Mouse (Mus musculus) hindbrain, embryonic 11.5 days (tissue): ENCODE measurements around the gene Pigk. TPM values are rescaled to one million over a fixed set of nuclear protein-coding genes. Genes with fewer than 3 reads are reported as not detected.

Experiments
- ATAC-seq: fragments of 200-750 bp; cut with Nextera tagmentation; 2 replicates; pipeline ENCODE4 v1.8.0; 2017; ENCODE audit warnings: mild to moderate bottlenecking, moderate TSS enrichment, moderate library complexity; ENCODE audit not compliant: low FRiP score
- DNase-seq: peaks from one replicate; pipeline ENCODE4 v3.0.0-alpha.2; 2015; ENCODE audit warnings: low spot score
- H3K27ac ChIP-seq: fragments of 300-500 bp; sonication (generic); 2 replicates; pipeline ENCODE4 v1.5.1; 2014; ENCODE audit warnings: mild to moderate bottlenecking, low read depth, low read length
- H3K27me3 ChIP-seq: fragments of 300-500 bp; sonication (generic); 2 replicates; pipeline ENCODE4 v1.6.1; 2014; ENCODE audit warnings: mild to moderate bottlenecking, low read length, moderate library complexity, mixed read lengths; ENCODE audit not compliant: control insufficient read depth, insufficient read depth
- H3K36me3 ChIP-seq: fragments of 300-500 bp; sonication (generic); 2 replicates; pipeline ENCODE4 v1.6.1; 2014; ENCODE audit warnings: mild to moderate bottlenecking, low read length, moderate library complexity, mixed read lengths; ENCODE audit not compliant: control insufficient read depth, insufficient read depth
- H3K4me1 ChIP-seq: fragments of 300-500 bp; sonication (generic); replicated peaks from 2 replicates; pipeline ENCODE4 v1.6.1; 2014; ENCODE audit warnings: low read length, mixed read lengths; ENCODE audit not compliant: control insufficient read depth, insufficient read depth
- H3K4me2 ChIP-seq: fragments of 300-500 bp; sonication (generic); replicated peaks from 2 replicates; pipeline ENCODE4 v1.6.1; 2014; ENCODE audit warnings: mild to moderate bottlenecking, low read depth, low read length
- H3K4me3 ChIP-seq: fragments of 300-500 bp; sonication (generic); 2 replicates; pipeline ENCODE4 v1.5.1; 2014; ENCODE audit warnings: low read depth, low read length
- H3K9ac ChIP-seq: fragments of 300-500 bp; sonication (generic); 2 replicates; pipeline ENCODE4 v1.6.1; 2014; ENCODE audit warnings: low read depth, low read length
- H3K9me3 ChIP-seq: fragments of 300-500 bp; sonication (generic); 2 replicates; pipeline ENCODE4 v1.6.1; 2016; ENCODE audit warnings: low read length; ENCODE audit not compliant: control insufficient read depth
- WGBS: fragments of 180-500 bp; shearing (Covaris S2); extraction: QIAGEN DNeasy Blood & Tissue Kit; methylation state at CpG from one replicate; pipeline ENCODE4 v1.1.7; 2014; 5-methylcytosine and 5-hydroxymethylcytosine counted together
- polyA plus RNA-seq: library from polyadenylated mRNA; unstranded; fragments of >200 nt; fragmentation: Nextera tagmentation; extraction: Ambion mirVana; gene quantifications from 2 replicates; pipeline ENCODE4 v1.2.1, GENCODE M21; 2014

Gene Pigk
- polyA plus RNA-seq, 1 experiment from 2014 or later: 58.3 TPM

DNA sequence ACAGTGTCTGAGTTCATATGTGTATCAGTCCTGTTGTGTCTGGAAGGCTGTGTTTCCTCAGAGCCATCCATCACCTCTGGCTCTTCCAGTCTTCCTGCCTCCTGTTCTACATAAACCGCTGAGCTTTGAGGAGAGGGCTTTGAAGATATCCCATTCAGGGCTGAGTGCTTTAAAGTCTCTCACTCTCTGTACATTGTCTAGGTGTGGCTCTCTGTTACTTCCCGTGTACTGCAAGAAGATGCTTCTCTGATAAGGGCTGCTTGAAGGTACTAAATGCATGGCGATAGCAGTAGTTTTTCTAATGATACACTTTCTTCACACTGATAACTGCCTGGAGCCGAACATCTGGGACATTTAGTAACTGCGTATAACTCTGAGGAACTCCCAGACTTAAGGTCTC is 242.1 kb downstream of the Pigk start:
- Histone ChIP-seq H3K4me3 (no peak overlapping the region), H3K27me3 (no peaks in the 10 kb centered on the region), H3K27ac (no peak overlapping the region), H3K4me1 (no peaks in the 10 kb centered on the region), H3K9ac (no peak overlapping the region), H3K9me3 (no peaks in the 10 kb centered on the region), H3K36me3 (no peaks in the 10 kb centered on the region), H3K4me2 (no peak overlapping the region)
- no peak for ATAC-seq
- WGBS: 83% methylated on average over 5 of the region's 5 CpGs
- DNase-seq: no peak

DNA sequence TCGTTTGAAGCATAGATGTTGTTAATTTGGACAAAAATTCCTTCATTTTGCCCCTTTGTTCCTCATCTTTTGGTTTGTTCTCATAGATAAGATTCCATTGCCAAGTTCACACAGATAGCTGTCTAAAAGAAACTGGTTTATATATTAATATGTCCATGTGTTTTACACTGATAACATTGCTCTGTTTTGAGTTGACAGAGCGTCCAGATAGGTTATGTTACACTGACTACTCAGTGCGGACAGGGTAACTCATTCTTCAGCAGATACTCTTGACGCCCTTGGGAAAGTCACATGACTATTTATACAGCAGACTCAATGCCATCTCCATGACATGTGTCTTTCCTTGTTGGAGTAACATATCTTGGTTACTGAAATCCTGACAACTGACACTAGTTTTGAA is 242.9 kb downstream of the Pigk start:
- Histone ChIP-seq H3K4me2 (no peak overlapping the region), H3K27me3 (no peaks in the 10 kb centered on the region), H3K9ac (no peak overlapping the region), H3K27ac (no peak overlapping the region), H3K9me3 (no peaks in the 10 kb centered on the region), H3K4me3 (no peak overlapping the region), H3K36me3 (no peaks in the 10 kb centered on the region), H3K4me1 (no peaks in the 10 kb centered on the region)
- ATAC-seq (no peak), DNase-seq (no peak)
- WGBS: 85% methylated on average over 4 of the region's 4 CpGs

DNA sequence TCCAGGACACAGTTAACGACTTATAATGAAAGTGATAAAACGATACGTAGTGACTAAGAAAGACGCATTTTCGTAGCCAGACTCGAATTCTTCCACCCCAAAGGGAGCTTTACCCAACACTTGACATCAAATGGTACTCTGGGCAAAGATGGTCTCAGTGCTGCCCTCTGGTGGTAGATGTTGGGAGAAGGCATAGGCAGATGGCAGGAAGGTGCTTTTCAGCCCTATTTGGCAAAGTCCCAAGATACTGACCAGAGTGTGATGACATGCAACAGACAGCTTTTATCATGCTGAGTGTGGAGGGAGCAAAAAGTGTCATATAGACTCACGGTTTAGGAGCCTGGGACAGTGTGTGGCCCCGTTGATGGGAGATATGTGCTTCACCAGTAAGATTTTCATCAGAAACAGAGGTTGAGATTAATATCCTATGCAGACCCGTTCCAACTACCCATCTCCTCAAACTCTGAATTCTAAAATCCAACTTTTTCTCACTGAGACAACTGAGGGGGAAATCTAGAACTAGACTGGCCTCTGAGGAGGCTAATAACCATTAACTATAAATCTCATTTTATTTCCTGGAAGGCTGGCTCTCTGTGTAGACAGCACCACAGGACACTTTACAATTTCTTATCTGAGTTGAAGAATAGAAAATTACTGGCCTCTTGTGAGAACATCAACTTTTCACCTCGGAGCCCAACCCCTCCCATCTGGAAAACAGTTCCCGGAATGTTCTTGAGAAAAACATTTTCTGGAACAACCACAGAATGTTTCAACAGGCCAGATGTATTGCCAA is 244.7 kb downstream of the Pigk start:
- H3K9ac ChIP-seq: no peak overlapping the region
- no peaks in the 10 kb centered on the region for H3K27me3 ChIP-seq
- no peaks in the 10 kb centered on the region for H3K36me3 ChIP-seq
- no peaks in the 10 kb centered on the region for H3K4me1 ChIP-seq
- no peak for ATAC-seq
- 76% methylated on average over 11 of the region's 11 CpGs for WGBS
- no peak overlapping the region for H3K27ac ChIP-seq
- H3K9me3 ChIP-seq: no peaks in the 10 kb centered on the region
- H3K4me3 ChIP-seq: no peak overlapping the region
- DNase-seq: peak; percentile 79
- no peak overlapping the region for H3K4me2 ChIP-seq

DNA sequence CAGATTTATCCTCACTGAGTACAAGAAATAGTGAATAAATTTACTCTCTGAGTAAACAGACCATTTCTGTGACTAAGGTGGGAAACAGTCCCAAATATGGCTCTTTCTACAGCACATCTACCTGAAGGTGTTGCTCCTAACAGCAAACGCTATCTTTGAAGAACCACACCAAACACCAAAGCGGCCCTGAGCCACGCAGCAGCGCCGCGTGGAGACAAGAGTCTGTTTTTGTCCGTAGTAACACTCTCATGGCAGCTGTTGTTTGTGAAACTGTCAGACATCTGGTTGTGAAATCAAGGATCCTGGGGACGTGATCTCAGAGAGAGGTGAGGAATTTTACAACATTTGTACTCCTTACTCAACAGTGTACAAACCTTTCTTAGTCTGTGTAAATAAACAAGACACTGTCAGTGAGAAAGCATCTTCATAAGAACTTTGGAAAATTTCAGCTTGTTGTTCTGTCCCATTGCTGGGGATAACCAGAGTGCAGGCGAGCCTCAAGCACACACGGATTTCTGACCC is 248.0 kb downstream of the Pigk start:
- Histone ChIP-seq H3K27ac (no peak overlapping the region), H3K4me2 (no peak overlapping the region), H3K9ac (no peak overlapping the region), H3K4me3 (no peak overlapping the region), H3K27me3 (no peaks in the 10 kb centered on the region), H3K4me1 (no peaks in the 10 kb centered on the region), H3K9me3 (no peaks in the 10 kb centered on the region), H3K36me3 (no peaks in the 10 kb centered on the region)
- DNase-seq (no peak), ATAC-seq (no peak)
- WGBS: 77% methylated on average over 10 of the region's 10 CpGs

DNA sequence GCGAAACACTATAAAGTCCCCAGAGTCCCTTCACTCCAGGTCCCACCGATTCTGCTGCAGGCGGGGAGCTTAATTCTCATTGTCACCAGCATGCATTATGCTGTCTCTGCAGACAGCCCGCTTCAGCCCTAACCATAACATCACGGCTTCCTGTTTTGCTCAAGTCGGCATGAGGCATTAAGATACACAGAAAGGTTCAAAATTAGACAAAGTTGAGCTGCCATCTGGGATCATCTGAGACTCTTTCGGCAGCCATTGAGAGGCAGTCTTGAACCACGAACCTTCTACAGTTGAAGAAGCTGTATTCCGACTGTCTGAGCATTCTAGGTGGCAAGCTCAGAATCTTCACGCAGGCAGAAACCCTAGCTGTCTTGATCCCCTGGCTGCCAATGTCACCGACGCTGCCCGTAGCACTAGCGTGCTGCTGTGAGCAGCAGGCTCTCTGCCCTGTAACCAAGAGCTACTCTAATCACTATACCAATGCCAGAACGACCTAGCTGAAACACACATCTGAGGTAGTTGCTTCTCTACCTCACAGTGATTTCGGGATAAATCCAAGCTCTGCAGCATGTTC is 256.0 kb downstream of the Pigk start:
- H3K9me3 ChIP-seq: no peaks in the 10 kb centered on the region
- 77% methylated on average over 16 of the region's 16 CpGs for WGBS
- H3K36me3 ChIP-seq: no peaks in the 10 kb centered on the region
- H3K27me3 ChIP-seq: no peaks in the 10 kb centered on the region
- H3K27ac ChIP-seq: no peak overlapping the region
- no peak overlapping the region for H3K4me2 ChIP-seq
- H3K4me1 ChIP-seq: no peaks in the 10 kb centered on the region
- no peak overlapping the region for H3K9ac ChIP-seq
- ATAC-seq: no peak
- DNase-seq: no peak
- no peak overlapping the region for H3K4me3 ChIP-seq

DNA sequence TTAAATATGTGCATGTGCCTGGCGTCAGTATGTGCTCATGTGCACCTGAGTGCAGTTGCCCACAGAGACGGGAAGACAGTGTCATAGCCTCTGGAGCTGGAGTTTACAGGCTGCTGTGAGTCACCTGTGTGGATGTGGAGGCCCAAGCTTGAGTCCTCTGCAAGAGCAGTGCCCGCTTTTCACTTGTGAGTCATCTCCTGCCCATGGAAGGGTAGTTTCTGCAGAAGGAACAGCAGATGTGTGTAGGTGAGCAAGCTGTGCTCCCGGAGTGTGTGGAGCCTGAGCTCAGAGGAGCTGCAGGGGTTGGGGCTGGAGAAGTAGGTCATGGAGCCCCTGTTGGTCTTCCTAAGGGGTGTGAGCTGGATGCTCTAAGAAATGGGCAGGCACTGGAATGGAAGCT is 257.5 kb downstream of the Pigk start:
- H3K4me3 ChIP-seq: no peak overlapping the region
- ATAC-seq: no peak
- no peaks in the 10 kb centered on the region; the same call in 1 of the 2 replicates for H3K4me1 ChIP-seq
- WGBS: 92% methylated on average over 4 of the region's 4 CpGs
- no peak overlapping the region for H3K9ac ChIP-seq
- H3K4me2 ChIP-seq: no peak overlapping the region
- no peaks in the 10 kb centered on the region for H3K9me3 ChIP-seq
- DNase-seq: no peak
- H3K27me3 ChIP-seq: no peaks in the 10 kb centered on the region
- no peak overlapping the region for H3K27ac ChIP-seq
- no peaks in the 10 kb centered on the region for H3K36me3 ChIP-seq

DNA sequence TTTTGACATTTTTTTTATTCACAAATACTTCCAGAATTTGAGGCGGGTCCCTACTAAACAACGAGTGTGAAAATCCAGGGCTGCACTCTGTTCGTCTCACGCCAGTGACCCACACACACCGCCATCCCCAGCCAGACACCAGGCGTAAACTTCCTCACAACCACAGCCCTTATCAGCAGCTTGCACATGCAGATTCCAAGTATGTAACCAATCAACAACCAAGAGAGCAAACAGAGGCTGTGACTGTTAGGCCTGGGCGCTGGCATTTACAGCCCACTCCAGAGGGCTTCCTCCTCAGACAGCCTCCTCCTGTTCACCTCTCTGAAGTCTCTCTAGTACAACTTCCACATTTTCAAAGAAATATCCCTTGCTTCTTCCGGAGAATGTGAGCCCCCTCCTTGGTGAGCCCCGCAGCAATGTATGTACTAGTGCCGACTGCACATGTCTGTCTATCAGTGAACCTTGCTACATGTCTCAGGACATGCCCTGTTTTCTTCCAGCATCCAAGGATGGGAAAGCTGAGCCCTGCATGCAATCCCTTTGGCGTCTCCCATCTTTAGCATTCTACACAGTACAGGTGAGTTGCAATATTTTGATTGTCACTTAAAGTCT is 265.7 kb downstream of the Pigk start:
- 78% methylated on average over 11 of the region's 11 CpGs for WGBS
- no peaks in the 10 kb centered on the region for H3K36me3 ChIP-seq
- DNase-seq: no peak
- ATAC-seq: no peak
- no peaks in the 10 kb centered on the region; the same call in 1 of the 2 replicates for H3K4me1 ChIP-seq
- no peak overlapping the region for H3K27ac ChIP-seq
- no peak overlapping the region for H3K4me2 ChIP-seq
- no peak overlapping the region for H3K4me3 ChIP-seq
- no peaks in the 10 kb centered on the region for H3K9me3 ChIP-seq
- peaks cover 4% of the 10 kb centered on the region for H3K27me3 ChIP-seq
- H3K9ac ChIP-seq: no peak overlapping the region

DNA sequence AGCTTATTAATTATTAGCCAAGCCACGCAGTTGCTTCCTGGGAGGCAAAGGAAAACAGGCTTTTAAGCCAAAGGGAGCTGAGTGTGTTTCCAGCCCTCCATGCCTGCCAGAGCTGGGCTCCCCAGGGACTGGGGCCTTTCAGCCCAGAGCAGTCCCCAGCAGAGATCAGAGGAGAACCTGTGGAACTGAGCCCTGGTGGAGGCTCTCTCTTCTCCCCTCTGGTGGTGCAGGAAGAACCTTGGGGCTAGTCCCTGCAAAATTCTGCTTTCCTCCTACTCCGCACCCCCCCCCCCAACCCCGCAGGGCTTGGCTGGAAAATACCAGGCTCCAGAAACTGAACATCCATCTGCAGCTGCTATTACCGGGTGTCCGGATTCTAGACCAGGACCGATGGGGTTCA is 266.5 kb downstream of the Pigk start:
- Histone ChIP-seq H3K27ac (no peak overlapping the region), H3K36me3 (no peaks in the 10 kb centered on the region), H3K4me2 (peak overlapping the region; percentile 86), H3K9ac (peak overlapping the region; percentile 62), H3K9me3 (no peaks in the 10 kb centered on the region), H3K4me1 (no peaks in the 10 kb centered on the region; the same call in 1 of the 2 replicates), H3K4me3 (peak overlapping the region; percentile 56), H3K27me3 (peaks cover 4% of the 10 kb centered on the region)
- 3% methylated on average over 5 of the region's 6 CpGs for WGBS
- DNase-seq (peak; percentile 36), ATAC-seq (no peak)
